Mouse (Mus musculus) gastrocnemius, adult 18-20 months (tissue): ENCODE data around the gene Pcdh9. TPM values are rescaled to one million over a fixed set of nuclear protein-coding genes. Genes with fewer than 3 reads are reported as not detected.

Source experiments
- DNase-seq: peaks from one replicate; pipeline ENCODE4 v3.0.0; 2021; ENCODE audit warnings: low spot score
- total RNA-seq, 2 experiments: library from RNA; stranded (reverse); gene quantifications; 2 replicates each; pipeline ENCODE4 v1.2.3; 2021

Pcdh9 gene
- total RNA-seq, 2 experiments from 2014 or later = 0.25 to 0.40 TPM

DNA sequence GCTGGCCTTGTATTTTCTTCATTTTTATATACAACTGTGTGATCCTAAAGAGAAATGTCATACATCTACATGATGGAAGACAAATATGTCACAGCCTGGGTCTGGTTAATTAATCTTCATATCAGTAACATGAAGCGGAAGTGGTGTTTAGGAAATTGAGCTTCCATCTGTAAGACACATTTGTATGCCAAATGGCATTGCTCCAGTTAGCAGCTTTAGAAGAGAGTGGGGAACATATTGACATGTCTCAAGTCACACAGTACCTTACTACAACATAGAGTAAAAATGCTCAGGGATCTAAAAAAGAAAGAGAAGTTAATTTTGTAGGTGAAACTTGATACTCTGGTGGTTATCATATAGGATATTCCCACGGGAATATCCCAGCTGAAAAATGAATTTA, 505.4 kb downstream of the Pcdh9 start:
- DNase-seq = no peak

DNA sequence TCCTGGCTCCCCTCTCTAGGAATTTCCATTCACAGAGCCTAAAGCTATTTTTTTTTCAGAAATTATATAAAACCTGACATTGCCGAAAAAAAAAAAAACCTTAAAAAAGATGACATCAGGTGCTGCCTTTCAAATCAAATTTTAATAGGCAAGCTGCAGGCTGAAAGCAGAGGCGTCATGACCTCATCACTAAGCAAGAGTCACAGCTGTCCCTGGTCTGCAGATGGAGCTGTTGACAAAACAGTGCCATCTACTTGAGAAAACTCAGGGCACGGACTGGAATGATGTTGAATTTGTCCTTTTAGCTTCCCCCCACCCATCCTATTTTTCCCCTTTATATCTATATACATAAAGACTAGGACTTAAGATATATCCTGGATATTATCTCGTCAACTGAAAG, 509.3 kb downstream of the Pcdh9 start:
- no peak for DNase-seq

DNA sequence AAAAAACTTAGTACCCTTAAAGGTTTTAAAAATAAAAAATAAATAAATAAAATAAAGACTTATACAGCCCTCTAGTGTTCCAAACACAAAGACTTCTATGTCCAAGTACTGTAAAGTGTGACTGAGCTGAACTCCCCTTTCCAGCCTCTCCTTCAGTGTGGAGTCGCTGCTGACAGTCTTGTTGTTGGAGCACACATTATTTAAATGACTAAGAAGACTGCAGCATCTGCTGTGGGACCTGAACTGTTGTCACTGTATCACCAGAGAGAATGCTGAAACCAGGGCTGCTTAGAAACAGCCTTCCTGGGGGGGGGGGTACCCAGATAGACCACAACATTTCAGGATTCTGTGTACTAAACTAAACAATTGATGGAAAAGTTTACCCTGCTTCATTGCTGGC, 509.7 kb downstream of the Pcdh9 start:
- DNase-seq = no peak

DNA sequence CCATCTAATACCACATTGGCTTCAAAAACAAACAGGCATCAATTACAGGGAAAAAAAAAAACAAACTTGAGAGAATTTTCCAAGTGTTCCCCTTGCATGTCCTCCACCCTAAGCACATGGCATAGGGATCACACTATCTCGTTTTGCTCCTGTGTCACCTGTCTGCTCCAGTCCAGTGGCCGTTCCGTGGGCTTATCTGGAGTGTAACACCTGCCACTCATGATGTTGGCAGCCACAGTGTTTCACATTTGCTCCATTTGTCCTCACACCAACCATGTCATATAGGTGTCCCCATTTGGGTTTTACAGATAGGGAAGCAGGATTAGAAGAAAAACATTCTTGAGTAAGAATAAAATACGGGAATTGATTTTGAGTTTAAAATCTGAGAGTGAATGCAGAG, 514.3 kb downstream of the Pcdh9 start:
- no peak for DNase-seq

DNA sequence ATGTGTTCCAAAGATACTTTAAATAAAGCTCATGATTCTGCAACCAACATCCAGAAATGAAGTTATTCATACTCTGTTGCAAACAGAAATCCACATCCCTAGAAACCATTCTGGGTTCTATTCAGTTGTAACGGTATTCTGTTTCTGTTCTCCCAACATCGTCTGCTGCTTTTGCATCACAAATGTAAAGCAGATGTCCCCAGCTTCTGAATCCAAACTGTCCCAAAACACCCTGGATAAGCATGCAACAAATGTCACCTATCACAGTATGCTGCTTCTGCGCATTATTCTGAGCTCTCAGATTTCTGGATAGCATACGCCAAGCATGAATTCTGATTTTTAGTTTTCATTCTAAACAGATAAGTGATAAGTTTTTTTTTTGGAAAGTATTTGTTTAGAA, 516.3 kb downstream of the Pcdh9 start:
- DNase-seq = no peak

DNA sequence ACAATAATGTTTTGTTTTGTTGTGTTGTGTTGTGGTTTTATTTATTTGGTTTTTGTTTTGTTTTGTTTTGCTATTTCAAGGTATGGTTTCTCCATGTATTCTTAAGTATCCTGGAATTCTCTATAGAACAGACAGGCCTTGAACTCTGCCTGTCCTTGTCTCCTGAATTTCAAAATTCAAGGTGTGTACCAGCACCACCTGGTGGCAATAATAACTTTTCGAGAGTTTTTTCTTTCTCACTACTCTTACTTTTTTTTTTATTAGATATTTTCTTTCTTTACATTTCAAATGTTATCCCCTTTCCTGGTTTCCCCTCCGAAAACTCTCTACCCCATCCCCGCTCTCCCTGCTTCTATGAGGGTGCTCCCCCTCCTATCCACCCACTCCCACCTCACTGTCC, 536.3 kb downstream of the Pcdh9 start:
- DNase-seq = no peak

DNA sequence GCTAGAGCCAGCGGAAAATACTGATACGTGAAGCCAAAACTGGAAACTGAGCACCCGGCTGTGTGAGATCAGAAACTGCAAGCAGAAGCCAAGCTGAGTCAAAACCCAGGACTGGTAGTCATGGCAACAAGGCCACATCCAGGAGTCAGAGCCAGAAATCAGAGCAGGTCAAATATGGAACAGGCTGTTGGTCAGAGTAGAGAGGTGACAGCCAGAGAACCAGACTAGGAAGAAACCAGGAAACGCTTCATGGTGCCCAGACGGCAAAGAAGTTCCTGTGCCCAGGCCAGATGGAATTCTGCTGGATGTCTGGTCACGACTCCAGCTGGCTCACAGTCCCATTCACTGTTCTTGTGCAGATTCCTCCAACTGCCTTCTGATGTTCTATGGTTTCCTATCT, 539.6 kb downstream of the Pcdh9 start:
- peak; percentile 68 for DNase-seq

DNA sequence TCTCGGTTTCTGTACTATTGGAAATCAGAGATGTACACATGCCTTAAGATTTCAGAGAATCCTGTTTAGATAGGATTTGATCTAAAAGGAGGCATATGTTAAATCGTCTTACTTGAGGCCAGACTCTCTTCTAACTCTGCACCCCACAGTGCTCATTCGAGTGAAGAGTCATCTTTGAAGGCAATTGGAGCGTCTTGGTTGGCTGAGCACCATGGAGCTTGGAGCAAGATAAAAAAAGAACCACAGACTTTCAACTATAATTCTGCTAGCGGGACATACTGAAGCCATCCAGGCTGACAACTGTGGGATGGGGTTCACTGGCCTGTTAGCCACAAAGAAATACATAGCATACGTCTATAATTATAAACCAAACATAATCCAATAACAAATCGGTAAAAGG, 541.3 kb downstream of the Pcdh9 start:
- DNase-seq = no peak

DNA sequence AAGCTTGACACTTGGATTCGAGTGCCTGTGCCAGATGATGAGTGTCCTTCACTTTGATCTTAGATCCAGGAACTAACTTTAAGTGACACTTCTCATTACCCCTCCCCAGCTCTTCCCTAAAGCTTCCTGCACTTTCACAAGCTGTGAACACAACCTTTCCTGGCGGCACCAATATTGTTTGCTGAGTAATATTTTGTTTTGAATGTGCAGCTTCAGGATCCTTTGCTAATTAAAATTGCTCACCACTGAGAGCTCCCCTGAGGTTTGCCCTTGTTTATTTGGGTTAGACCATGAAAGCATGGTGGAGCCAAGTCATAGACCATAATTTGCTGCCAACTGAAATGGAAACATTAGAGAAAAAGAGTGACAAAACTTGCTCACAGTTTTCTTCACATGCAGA, 543.4 kb downstream of the Pcdh9 start:
- DNase-seq = no peak

DNA sequence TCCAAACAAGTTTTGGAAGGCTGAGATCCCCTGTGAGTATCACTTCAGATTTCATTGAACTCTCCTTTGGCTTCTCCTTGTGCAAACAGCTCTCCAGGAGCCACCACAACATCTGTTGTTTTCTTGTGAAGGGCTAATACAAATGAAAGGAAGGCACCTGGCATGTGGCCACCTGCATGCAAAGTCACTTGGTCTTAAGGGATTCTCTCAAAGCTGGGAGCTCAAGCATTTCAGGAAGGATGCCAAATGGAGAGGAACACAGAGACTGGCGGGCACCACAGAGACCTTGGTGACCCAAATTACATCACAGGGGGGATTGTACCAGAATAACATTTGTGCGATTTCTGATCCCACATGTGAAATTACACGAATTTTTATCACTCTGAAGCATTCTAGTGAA, 547.7 kb downstream of the Pcdh9 start:
- peak; percentile 13 for DNase-seq

DNA sequence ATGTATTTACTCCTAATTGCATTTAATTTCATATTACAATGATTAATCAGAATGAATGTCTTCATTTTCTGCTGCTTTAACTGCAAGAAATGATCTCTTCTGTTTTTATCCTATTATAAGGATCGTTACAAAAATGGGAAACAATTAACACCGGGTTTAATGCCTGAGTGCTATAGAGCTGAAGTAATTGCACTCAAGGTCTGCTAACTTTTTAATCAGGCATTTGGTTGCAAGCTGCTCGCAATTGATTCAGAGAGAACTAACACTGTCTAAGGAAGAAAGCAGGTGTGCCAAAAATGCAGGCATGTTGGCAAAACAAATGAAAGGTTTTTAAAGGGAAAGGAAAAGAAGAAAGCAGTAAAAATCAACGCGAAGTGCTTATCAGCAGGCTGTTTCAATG, 549.1 kb downstream of the Pcdh9 start:
- DNase-seq = no peak

DNA sequence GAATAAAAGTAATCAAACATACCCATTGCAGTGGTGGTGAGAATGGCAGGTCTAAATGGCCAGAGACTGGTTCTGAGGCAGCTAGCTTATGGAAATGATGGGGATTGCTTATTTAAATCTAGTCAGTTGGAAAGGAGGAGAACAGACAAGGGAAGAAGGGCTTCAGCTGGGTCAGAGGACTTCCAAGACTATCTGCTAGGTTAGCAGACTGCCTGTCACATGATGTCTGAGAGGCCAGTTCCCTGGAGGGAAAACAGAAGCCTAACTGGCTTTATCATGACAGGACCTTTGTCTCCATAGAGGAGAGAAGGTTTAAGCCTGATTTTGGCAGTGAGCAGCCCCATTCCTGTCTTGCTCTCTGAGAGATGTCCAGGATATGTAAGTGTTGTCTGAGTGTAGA, 561.2 kb downstream of the Pcdh9 start:
- DNase-seq = no peak

DNA sequence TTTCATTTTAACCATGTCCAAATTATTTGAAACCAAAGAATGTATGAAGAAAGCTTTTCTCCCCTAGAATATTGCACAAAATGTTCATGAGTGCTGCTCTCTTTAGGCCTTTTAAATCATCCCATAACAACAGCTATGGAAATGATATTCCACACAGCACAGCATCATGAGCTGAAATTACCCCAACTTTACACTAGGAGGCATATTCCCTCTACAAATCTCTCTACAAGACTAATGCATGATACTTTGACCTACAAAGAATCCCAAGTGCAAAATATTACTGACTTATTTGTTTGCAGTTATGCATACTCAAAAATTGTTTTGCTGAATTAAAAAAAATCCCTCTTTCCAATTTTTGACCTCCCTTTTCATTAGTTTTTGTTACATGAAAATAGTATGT, 573.1 kb downstream of the Pcdh9 start:
- DNase-seq = no peak

DNA sequence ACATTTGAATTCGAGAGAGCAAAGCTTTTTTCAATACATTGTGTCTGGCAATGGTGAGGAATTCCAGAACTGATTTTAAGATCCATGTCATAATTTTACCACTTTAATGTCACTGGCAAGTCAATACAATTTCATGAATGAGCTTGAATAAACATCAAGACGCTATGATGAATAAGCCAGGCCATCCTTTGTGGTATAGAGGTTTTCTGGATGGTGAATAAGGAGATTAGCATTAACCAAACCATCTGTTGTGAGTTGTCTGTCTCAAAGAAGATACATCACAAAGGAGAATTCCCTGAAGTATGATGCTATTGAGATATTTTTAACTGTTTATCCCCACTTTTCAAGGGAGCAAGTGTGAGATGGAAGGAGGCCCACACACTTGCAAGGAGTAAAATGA, 602.1 kb downstream of the Pcdh9 start:
- no peak for DNase-seq

DNA sequence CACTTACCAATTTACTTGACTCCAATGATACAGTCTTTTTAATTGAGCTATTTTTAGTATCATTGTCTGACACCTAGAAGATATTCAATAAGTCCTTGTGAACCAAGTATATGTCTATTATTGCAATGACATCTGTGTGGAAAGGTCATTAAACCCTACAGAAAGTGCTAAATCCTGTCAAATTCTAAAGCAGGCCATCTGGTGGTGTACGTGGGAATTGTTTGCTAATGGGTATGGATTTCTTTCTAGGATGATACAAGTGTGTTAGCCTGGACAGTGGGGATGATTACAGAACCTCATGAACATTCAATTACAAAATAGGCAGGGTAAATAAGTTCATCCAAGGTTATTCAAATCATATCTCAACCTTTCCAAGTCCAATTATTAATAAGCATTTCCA, 602.8 kb downstream of the Pcdh9 start:
- no peak for DNase-seq

DNA sequence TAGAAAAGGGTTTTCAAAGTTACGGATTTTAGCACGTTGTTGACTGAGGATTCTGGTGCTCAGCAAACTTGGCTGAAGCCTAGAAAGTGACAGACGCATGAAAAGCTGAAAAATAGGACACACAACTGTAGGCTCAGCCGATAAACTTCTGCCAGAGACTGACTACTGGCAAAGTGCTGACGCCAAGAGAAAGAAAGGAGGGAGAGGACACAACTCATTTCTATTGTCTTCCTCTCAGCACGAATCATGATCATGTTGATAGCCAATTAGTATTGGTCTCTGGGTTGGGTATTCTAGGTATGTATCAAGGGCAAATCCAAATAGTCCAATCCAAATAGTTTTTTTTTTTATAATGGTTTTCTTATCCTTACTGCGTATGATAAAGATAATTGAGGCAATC, 605.3 kb downstream of the Pcdh9 start:
- no peak for DNase-seq

DNA sequence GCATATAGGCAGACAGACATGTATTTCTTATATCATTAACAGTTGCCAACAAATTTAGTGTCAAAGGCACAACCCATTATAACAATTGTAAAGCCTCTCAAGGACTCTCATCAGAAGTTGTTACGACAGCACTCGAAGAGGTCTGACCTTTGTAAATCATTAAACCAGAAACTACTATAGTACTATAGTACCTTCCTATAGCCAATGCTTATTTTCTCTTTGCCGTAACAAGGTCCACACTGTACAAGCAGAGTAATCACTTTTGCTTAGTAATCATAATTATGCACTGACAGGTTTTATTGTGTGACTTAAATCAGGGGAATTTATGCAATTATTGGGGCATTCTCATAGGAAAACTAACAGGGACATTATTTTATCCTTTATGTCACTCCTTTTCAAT, 606.5 kb downstream of the Pcdh9 start:
- DNase-seq = no peak

DNA sequence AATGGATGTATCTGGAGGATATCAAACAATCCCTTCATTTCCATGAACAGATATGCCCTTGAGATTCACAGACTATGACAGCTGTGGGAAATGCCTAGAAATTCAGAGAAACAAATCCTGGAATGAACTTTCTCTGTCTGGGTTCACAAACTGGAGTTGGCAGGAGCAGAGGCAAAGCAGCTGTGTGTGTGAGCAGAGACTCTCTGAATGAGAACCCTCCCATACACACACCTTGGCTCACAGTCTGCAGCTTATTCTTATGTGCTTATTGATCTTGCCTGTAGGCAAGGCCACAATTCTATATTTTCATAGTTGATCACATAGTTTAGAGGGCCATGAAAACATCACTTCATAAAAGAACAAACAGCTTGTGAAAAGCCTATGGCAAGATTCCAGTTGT, 614.8 kb downstream of the Pcdh9 start:
- DNase-seq = no peak

DNA sequence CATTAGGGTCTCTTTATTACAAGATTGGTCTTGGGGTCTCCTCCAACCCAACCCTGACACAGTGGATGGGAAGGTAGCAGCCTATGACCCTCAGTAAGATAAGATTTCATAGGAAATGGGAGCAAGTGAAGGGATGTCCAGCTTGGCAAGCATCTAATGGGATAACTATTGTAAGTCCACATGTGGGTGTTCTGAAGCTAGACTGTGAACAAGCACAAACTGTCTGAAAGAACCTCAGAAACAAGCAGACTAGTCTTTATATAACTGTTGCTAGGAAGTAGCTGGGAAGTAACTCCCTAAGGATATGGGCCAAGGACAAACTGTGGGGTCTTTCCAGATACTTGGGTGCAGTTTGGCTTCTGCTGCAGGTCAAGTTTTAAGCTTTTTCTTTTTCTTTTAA, 615.7 kb downstream of the Pcdh9 start:
- no peak for DNase-seq

DNA sequence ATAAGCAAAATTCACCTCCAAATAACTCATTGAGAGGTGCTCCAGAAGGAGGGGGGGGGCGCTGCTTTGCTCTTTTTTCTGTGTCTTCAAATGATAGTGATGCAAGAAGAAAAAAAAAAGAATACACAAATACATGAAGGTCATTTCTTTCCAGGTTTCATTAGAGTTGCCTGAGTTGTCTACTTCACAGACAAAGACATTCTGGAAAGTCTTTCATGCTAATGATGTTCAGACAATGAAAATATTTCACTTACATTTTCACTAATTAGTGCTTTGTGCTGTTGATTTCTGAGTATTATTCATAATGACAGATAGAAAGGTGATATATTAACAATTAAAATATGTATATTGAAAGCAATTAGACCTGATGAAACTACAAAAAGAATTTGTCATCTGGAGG, 637.1 kb downstream of the Pcdh9 start:
- DNase-seq = no peak

DNA sequence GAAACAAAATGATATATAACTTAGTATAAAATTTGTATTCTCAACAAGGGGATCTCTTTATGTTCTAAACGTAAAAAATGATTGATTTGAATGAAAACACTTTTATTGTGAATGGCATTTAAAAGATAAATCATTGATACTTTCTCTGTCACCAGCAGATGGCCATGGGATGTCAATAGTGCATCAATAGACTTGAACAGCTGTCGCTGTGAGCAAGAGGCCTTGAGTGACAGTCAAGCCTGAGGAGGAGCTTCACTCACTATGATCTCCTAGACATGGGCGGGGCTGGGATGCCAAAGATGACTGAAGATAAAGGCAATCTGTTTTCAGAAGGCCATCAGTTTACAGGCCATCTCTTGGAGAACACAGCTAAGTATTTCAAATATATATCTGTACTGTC, 650.2 kb downstream of the Pcdh9 start:
- no peak for DNase-seq

DNA sequence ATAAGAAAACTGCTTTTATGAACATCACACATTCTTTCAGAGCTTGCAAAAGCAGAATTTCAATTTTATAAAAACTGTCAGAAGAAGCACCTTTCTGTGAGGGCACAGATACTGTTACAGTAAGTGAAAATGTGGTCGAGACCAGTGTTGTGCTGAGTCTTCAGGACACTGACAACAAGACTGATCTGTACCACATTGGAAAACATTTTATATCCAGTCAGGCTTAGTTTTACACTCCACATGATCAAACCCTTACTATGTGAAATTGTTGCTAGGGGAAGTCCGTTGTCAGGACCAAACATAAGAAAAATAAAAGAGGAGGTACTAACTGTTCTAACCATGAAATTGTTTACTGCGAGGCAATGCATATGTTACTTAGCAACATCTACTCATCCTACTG, 656.1 kb downstream of the Pcdh9 start:
- DNase-seq = no peak

DNA sequence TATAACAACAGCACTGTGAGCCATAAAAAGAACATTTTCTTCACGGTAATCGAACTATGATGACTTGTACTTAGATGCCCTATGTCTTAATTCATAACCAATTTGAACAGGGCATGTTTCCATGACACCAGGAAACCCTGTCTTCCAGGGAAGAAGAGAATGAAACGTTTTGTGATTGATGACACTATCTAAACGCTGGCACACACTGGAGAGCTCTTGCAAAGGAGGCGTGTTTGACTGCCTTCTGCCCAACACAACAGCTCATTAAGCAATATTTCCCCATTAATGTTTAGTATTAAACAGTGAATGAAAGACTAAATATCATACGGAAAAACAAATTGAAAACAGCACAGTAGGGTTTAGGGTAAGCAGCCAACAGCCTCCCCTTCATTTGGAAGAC, 656.9 kb downstream of the Pcdh9 start:
- no peak for DNase-seq

DNA sequence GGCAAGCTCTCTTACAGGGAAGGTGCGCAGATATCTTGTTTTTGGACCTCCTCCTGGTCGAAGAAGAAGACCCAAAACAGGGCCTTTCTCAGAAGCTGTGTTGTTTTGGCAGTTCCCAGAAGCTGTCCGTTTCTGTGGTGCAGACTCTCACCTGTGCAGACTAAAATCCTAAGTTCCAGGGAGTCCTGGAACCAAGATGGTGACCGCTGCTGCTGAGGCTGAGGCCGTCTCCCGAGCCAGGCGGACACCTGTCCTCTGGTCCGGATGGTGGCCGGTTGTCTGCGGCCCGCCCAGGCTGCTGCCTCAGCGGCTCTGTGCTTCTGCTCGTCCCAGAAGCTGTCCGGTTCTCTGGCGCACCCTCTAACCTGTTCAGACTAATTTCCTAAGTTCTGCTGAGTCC, 675.6 kb downstream of the Pcdh9 start:
- DNase-seq = peak; percentile 80

DNA sequence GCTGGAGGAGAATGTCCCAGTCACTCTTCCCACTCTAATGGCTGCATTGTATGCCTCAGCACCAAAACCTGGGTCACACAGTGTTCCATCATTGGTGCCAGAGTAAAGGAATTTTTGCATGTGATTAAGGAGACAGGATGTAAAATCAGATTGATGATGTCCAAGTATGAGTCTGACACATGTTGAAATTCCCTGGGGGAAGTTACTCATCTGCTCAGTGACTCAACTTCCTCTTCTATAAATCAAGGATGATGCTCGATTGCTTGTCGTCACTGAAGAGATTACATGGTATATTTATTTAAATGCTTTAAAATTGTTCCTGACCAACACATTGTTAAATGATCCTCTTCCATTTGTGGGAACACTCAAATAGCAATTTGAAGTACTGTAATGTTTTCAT, 690.7 kb downstream of the Pcdh9 start:
- DNase-seq = no peak
